Mouse (Mus musculus) cerebellum, postnatal 25 days (tissue): Measurements from ENCODE around the gene Pcp2.
A peak's percentile ranks its signal among the peaks of the same experiment; 100 is the strongest.

Experiments used
- DNase-seq, 2 experiments: peaks; one replicate each; pipeline ENCODE4 v3.0.0; 2021; ENCODE audit warnings: mixed read lengths in 2 of 2

Pcp2 gene

GRCm38 (mm10) chr8:3625445-3625844, at the start of gene Pcp2:
Gene Pcp2, minus strand, starts transcription at chr8:3625545.
- DNase-seq = no peak

- DNase-seq = no peak
These were observed 49.3 kb upstream of the Pcp2 start for GRCm38 (mm10) chr8:3674671-3675070.

- DNase-seq = peak; percentile 95
These were observed 46.7 kb upstream of the Pcp2 start, which contains the start of gene Fcor for GRCm38 (mm10) chr8:3671980-3672491. Gene Fcor, minus strand, starts transcription at chr8:3672362.

- no peak for DNase-seq
These were observed 45.0 kb upstream of the Pcp2 start for GRCm38 (mm10) chr8:3670388-3670787.

- no peak for DNase-seq
These were observed 40.2 kb upstream of the Pcp2 start, which contains the start of gene Mcemp1 for GRCm38 (mm10) chr8:3665507-3665906. Gene Mcemp1, plus strand, starts transcription at chr8:3665754.

GRCm38 (mm10) chr8:3664405-3664804, 39.1 kb upstream of the Pcp2 start:
- DNase-seq = no peak

GRCm38 (mm10) chr8:3660889-3661288, 35.5 kb upstream of the Pcp2 start:
- no peak for DNase-seq

GRCm38 (mm10) chr8:3656725-3657381, 31.5 kb upstream of the Pcp2 start:
- no peak for DNase-seq

GRCm38 (mm10) chr8:3655526-3655925, 30.2 kb upstream of the Pcp2 start, which contains the start of gene Retn:
Gene Retn, plus strand, starts transcription at chr8:3655770.
- DNase-seq = no peak

GRCm38 (mm10) chr8:3654726-3655508, 29.6 kb upstream of the Pcp2 start:
- no peak for DNase-seq

- DNase-seq = no peak
These were observed 27.5 kb upstream of the Pcp2 start for GRCm38 (mm10) chr8:3652845-3653244.

GRCm38 (mm10) chr8:3648990-3649389, 23.6 kb upstream of the Pcp2 start:
- no peak for DNase-seq

GRCm38 (mm10) chr8:3648268-3648667, 22.9 kb upstream of the Pcp2 start:
- no peak for DNase-seq

GRCm38 (mm10) chr8:3647561-3647960, 22.2 kb upstream of the Pcp2 start:
- DNase-seq = no peak

- no peak for DNase-seq
These were observed 21.6 kb upstream of the Pcp2 start for GRCm38 (mm10) chr8:3646824-3647531.

GRCm38 (mm10) chr8:3645804-3646203, 20.5 kb upstream of the Pcp2 start:
- DNase-seq = peak in 1 of 2 experiments; percentile 45

GRCm38 (mm10) chr8:3631478-3631875, 6.1 kb upstream of the Pcp2 start:
- no peak for DNase-seq

GRCm38 (mm10) chr8:3630647-3631477, 5.5 kb upstream of the Pcp2 start, which contains the start of gene Stxbp2:
Gene Stxbp2, plus strand, starts transcription at chr8:3630955.
- DNase-seq = peak; percentile 82 to 90

GRCm38 (mm10) chr8:3628014-3628413, 2.7 kb upstream of the Pcp2 start:
- DNase-seq = peak in 1 of 2 experiments; percentile 65

GRCm38 (mm10) chr8:3626971-3627370, 1.6 kb upstream of the Pcp2 start:
- DNase-seq = no peak

- no peak for DNase-seq
These were observed 3.2 kb downstream of the Pcp2 start for GRCm38 (mm10) chr8:3622119-3622518.
